Mouse (Mus musculus) cerebral cortex, adult 2 months (tissue): ENCODE measurements around the gene Fut2.

Source experiments
- WGBS: fragments of 180-500 bp; shearing (Covaris S2); methylation state at CpG from one replicate; pipeline ENCODE4 v1.1.7; 2018; 5-methylcytosine and 5-hydroxymethylcytosine counted together

The Fut2 gene

GRCm38 (mm10) chr7:45666161-45666560, at the start of gene Fut2:
TSS of gene Fut2 (minus strand) at chr7:45666394.
- 88% methylated on average over 7 of the region's 7 CpGs for WGBS

GRCm38 (mm10) chr7:45715090-45715708, 49.0 kb upstream of the Fut2 start, which contains the start of gene Rpl18:
TSS of gene Rpl18 (plus strand) at chr7:45715457.
- 6% methylated on average over 34 of the region's 34 CpGs for WGBS

DNA sequence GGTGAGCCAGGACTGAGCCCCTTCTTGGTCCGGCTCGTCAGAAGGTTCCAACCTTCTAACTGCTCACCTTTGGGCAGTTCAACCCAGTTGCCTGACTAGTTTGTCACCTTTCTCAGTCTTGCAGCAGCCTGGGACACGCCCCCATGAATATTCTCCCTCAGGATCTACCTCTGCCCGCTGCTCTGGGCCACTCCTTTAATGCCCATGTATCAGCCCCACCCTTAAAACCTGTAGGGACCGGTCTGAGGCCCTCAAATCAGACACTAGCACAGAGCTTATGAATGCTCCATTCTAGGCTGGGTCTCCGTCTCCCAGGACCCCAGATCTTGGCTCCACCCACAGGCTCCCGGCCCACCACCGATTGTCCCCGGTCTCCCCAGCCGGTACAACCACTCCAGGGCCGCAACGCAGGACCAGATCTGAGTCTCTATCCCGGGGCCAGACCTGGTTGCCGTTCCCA, 48.5 kb upstream of the Fut2 start:
- WGBS, result 8% methylated on average over 14 of the region's 14 CpGs

DNA sequence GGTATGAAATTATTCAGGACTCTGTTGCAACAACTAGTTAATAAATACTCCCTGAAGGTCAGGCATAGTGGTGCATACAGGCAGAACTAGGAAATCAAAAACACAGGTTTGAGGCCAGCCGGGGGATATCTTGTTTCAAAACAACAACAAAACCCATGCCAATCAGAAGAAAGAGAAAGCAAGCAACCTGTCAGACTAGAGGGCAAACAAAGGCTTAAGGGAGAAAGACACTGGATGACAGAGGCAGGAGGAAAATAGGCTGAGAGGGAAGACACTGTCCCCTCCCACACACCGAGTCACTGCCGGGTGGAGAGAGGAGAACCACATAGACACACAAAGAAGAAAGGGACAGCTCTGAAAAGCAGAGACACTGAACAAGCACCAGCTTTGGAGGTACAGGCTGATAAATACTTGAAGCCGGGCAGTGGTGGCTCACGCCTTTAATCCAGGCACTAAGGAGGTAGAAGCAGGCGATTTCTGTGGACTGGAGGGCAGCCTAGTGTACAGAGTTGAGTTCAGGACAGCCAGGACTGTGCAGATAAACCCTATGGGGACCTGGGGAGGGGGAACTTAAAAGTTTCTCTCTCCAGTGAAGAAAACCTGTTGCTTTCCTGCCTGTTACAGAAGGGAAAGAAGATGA, 47.8 kb upstream of the Fut2 start:
- 56% methylated on average over 6 of the region's 6 CpGs for WGBS

GRCm38 (mm10) chr7:45713396-45713795, 47.2 kb upstream of the Fut2 start:
- 90% methylated on average over 16 of the region's 16 CpGs for WGBS

- 86% methylated on average over 21 of the region's 21 CpGs for WGBS
These were observed 46.0 kb upstream of the Fut2 start for GRCm38 (mm10) chr7:45712022-45712757.

DNA sequence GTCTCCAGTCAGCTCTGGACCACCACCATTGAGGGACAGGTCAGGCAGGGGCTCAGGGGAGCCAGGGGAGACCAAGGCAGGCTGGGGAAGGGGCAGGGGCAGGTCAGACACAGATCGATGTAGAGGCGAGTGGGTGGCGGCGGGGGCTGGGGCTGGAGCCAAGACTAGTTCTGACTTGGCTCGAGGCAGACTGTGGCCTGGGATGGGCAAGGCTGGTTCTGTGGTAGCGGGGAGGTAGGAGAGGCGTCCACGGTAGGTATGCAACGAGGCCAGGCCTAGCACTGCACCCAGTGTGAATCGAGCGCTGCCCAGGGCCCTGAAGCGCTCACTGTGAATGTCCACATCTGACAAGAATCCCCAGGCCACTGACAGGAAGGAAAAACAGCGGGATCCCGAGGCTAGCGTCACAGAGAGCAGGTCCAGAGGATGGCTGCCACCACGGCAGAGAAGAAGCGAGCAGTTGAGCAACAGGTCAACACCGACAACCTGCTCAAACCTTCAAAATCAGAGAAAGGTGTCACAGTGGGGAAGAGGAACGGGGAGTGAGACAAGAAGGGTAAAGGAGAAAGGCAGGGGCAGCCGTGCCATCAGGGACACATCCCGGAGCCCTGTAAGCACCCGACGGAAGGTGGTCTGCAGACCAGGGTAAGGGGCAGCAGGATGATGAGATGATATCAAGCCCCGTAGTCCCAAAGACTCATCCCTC, 45.3 kb upstream of the Fut2 start:
- 71% methylated on average over 24 of the region's 24 CpGs for WGBS

DNA sequence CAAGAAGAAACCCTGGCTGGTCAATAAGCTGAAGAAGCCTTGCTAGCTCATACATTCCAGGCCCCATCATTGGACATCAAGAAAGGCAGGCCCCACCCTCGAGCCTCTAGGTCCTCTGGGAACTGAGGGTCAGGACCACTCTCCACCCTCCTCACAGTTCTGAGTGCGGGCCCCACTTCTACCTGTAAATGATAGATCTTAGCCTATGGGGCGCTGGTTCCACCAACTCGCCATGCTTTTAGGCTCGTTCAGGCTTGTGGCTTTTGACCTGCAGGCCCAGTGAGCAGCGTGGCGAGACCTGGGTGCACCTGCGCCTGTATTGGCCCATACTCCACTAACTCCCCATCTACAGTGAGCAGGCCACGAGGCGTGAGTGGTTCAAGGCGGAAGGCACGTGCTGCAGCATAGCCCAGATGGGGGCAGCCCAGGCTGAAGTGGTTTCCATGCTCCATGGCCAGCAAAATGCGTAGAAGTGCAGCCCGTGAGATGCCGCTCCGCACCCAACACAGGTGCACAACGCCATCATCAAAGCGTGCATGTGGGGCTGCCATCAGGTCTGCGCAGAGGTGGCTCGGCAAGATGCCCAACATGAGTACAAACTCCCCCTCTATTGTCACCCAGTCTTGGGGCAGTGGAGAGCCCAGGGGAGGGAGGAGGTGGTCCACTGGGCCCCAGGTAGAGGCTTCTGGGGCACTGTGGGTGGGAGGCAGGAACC, 44.4 kb upstream of the Fut2 start:
- 75% methylated on average over 20 of the region's 20 CpGs for WGBS

DNA sequence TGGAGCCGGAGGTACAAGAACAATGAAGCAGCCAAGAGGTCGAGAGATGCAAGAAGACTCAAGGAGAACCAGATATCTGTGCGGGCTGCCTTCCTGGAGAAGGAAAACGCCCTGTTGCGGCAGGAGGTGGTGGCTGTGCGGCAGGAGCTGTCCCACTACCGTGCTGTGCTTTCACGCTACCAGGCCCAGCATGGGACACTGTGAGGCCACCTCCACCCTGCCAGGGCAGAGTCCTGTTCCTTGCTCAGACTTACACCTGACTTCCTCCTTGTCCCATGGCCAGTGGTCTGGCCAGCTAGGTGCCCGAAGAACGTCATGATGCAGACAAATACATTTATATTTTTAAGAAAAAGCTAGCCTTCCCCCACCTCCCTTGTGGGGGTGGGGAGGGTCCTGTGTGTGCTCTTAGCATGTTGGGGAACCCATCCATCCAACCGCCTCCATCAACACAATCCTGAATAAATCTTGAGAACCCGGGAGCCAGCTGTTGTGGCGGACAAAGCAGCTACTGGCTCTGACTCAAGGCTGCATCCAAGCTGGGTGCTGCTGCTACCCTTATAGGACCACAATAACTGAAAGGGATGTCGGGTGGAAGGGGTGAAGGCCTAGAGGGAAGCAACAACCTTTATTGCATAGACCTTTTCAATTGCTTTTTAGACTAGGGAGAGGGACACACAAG, 43.6 kb upstream of the Fut2 start:
- WGBS, result 50% methylated on average over 14 of the region's 14 CpGs

DNA sequence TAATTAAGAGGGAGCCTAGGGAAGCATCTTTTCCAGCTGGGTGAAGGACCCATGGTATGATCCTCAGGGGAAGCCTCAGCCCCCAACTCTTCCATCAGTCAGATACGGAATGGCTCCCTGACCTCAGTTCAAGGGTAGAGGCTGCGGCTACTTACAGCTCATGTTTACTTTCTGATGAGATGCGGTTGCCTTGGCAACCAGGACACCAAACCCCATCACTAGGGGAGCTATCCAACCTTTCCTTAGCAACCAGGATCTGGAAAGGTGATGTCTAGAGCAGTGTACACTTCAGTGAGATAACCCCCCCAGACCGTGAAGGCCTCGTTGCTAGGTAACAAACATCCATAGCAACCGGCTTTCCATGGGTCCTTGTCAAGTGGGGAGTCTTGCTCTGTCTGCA, 42.8 kb upstream of the Fut2 start:
- 35% methylated on average over 6 of the region's 6 CpGs for WGBS

GRCm38 (mm10) chr7:45708221-45708761, 42.1 kb upstream of the Fut2 start:
- WGBS, result 44% methylated on average over 13 of the region's 13 CpGs

- 1% methylated on average over 27 of the region's 27 CpGs for WGBS
These were observed 41.3 kb upstream of the Fut2 start for GRCm38 (mm10) chr7:45707375-45707967.

GRCm38 (mm10) chr7:45706721-45707241, 40.6 kb upstream of the Fut2 start:
- whole genome bisulfite sequencing, result 1% methylated on average over 45 of the region's 45 CpGs

- WGBS, result 1% methylated on average over 7 of the region's 7 CpGs
These were observed 39.7 kb upstream of the Fut2 start for GRCm38 (mm10) chr7:45705873-45706281.

DNA sequence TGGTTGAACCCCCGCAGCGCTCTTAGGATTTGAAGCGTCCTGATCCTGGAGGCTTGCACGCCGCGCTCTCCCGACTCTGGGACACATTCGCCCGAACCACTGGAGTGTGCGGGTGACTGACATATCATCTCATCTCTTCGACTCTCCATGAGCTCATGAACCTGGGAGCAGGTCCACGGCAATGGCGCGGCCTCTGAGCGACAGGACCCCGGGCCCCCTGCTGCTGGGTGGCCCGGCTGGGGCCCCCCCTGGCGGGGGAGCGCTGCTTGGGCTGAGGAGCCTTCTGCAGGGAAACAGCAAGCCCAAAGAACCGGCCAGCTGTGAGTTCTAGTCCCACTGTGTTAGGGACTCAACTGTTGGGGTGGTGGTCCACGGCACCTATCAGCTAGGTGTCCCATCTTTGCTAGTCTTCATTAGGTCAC, 39.3 kb upstream of the Fut2 start:
- under 1% methylated on average over 21 of the region's 21 CpGs for WGBS

- WGBS, result 0% methylated on average over 36 of the region's 36 CpGs
These were observed 38.7 kb upstream of the Fut2 start, which contains the start of gene Dbp for GRCm38 (mm10) chr7:45704730-45705442. TSS of gene Dbp (plus strand) at chr7:45705088.

- WGBS, result under 1% methylated on average over 13 of the region's 13 CpGs
These were observed 37.9 kb upstream of the Fut2 start for GRCm38 (mm10) chr7:45704046-45704559.

- 24% methylated on average over 12 of the region's 12 CpGs for whole genome bisulfite sequencing
These were observed 37.4 kb upstream of the Fut2 start for GRCm38 (mm10) chr7:45703521-45704033.
